Mouse (Mus musculus) C2C12 (cell line): ENCODE measurements at regions not wholly inside any gene's neighbourhood (a gene's known extent, or its start where the extent isn't known, plus 50 kb on each side); places are given as distances from the start of the nearest gene placed in this dataset.

Experiments
- CTCF ChIP-seq: IDR thresholded peaks from one replicate; pipeline ENCODE4 v1.5.1; 2011; ENCODE audit not compliant: control insufficient read depth, insufficient read depth, insufficient read length
- FOSL1 ChIP-seq: IDR thresholded peaks from one replicate; pipeline ENCODE4 v1.8.0; 2011; ENCODE audit warnings: mild to moderate bottlenecking, low read length; ENCODE audit not compliant: poor library complexity, insufficient read depth, severe bottlenecking
- MAX ChIP-seq: IDR thresholded peaks from one replicate; pipeline ENCODE4 v1.6.1; 2011; ENCODE audit warnings: mild to moderate bottlenecking, control low read depth
- MYOG ChIP-seq: IDR thresholded peaks from one replicate; pipeline ENCODE4 v1.6.1; 2011; ENCODE audit not compliant: control insufficient read depth, insufficient read length; ENCODE audit errors: extremely low read depth
- USF1 ChIP-seq: IDR thresholded peaks from one replicate; pipeline ENCODE4 v1.6.1; 2011; ENCODE audit warnings: low read depth, mild to moderate bottlenecking, control low read depth, moderate library complexity

- TF ChIP-seq CTCF: no peak
- no peak for TF ChIP-seq FOSL1
- no peak for TF ChIP-seq USF1
- no peak for TF ChIP-seq MAX
- TF ChIP-seq MYOG: no peak
Measured at GRCm38 (mm10) chr11:16701826-16702225, 50.2 kb upstream of the Egfr start.
